In genomic region chr5:88508555-88508954, GRCm38 (mm10) we compare ENCODE assay signal across 28 mouse cellular contexts. TPM values are rescaled to one million over a fixed set of nuclear protein-coding genes. Genes with fewer than 3 reads are reported as not detected.
DNase-seq lines count a peak whose midpoint lies in the region; ATAC-seq lines count a peak whose summit lies in the region.
"Had no signal": no experiment of that assay in that cellular context is flagged by ENCODE, and none has a peak within 500 bp of the region (broad histone marks: within the 10 kb centered on the region; RNA-seq: fewer than 3 reads in every experiment).

No protein-coding gene starts in this region.

- peak; percentile 14 for DNase-seq in 416B (ENCODE audit: low read depth)
- DNase-seq in cerebellum, adult 9-11 months = no peak
- DNase-seq in adrenal gland, postnatal 14 days = no peak
- no peak for DNase-seq in thymus, postnatal 4 days
- DNase-seq: cerebellum, adult 2 months; gastrocnemius, postnatal 10 days; kidney, adult 18-20 months; kidney, postnatal 10 days; liver, embryonic 13.5 days; lung, embryonic 14.5 days; lung, postnatal 36 days; right cerebral cortex, postnatal 14 days; spleen, adult 18-20 months; thymus, postnatal 14 days had no signal

- no peak overlapping the region for H3K27ac ChIP-seq in hindbrain, embryonic 12.5 days
- H3K27ac ChIP-seq: forebrain, embryonic 15.5 days; liver, embryonic 13.5 days; midbrain, embryonic 10.5 days; neural tube, embryonic 15.5 days had no signal

- H3K4me2 ChIP-seq in hindbrain, embryonic 12.5 days (replicated peaks) = no peak overlapping the region
- H3K4me2 ChIP-seq: forebrain, embryonic 15.5 days; heart, embryonic 11.5 days; liver, embryonic 13.5 days; lung, embryonic 14.5 days; neural tube, embryonic 15.5 days had no signal

- no peak overlapping the region for H3K9ac ChIP-seq in hindbrain, embryonic 12.5 days
- H3K9ac ChIP-seq: forebrain, embryonic 15.5 days; liver, embryonic 13.5 days; lung, embryonic 14.5 days; neural tube, embryonic 15.5 days had no signal

- no peaks in the 10 kb centered on the region for H3K27me3 ChIP-seq in hindbrain, embryonic 12.5 days
- H3K27me3 ChIP-seq: forebrain, embryonic 15.5 days; liver, embryonic 13.5 days; neural tube, embryonic 15.5 days had no signal

- no peak overlapping the region for H3K4me3 ChIP-seq in hindbrain, embryonic 12.5 days
- H3K4me3 ChIP-seq: forebrain, embryonic 15.5 days; liver, embryonic 13.5 days; midbrain, embryonic 10.5 days; neural tube, embryonic 15.5 days had no signal

- no peaks in the 10 kb centered on the region for H3K9me3 ChIP-seq in hindbrain, embryonic 12.5 days (replicated peaks)
- H3K9me3 ChIP-seq: forebrain, embryonic 15.5 days; liver, embryonic 13.5 days; midbrain, embryonic 10.5 days; neural tube, embryonic 15.5 days had no signal

- H3K36me3 ChIP-seq in hindbrain, embryonic 12.5 days = no peaks in the 10 kb centered on the region
- H3K36me3 ChIP-seq: forebrain, embryonic 15.5 days; liver, embryonic 13.5 days; midbrain, embryonic 10.5 days; neural tube, embryonic 15.5 days had no signal

- peak; percentile 45 for ATAC-seq in CD4-positive, CD25-positive, alpha-beta regulatory T cell, adult 4 months
- ATAC-seq in granulocyte monocyte progenitor cell, adult 5-6 weeks (replicated peaks; ENCODE audit: poor library complexity, severe bottlenecking) = peak; percentile 97
- ATAC-seq in monocyte, adult 5-6 weeks (replicated peaks; ENCODE audit: insufficient number of reproducible peaks, low FRiP score, low TSS enrichment, poor library complexity, severe bottlenecking) = peak; percentile 89
- no peak for ATAC-seq in hindbrain, embryonic 12.5 days (ENCODE audit: low FRiP score)
- ATAC-seq: forebrain, embryonic 15.5 days had no signal

- 63% methylated on average over 1 of the region's 1 CpGs for WGBS in hindbrain, embryonic 12.5 days

- H3K4me1 ChIP-seq in hindbrain, embryonic 12.5 days = no peaks in the 10 kb centered on the region
- H3K4me1 ChIP-seq: forebrain, embryonic 15.5 days; liver, embryonic 13.5 days; midbrain, embryonic 10.5 days; neural tube, embryonic 15.5 days had no signal

RNA-seq across cellular contexts. Expression of gene Jchain, which starts 19.1 kb away (rescaled TPM):
- 1 to 10 TPM in 1 of 2 experiments, not detected in 1; 5.6 TPM for polyA plus RNA-seq in CD4-positive, CD25-positive, alpha-beta regulatory T cell, adult 4 months (2017; shearing (Covaris generic))
- total RNA-seq in granulocyte monocyte progenitor cell, adult 5-6 weeks (2014; fragmentation: Nextera tagmentation) = 1.8 TPM in 1 of 2 replicates, not detected in the other
- total RNA-seq in granulocyte monocyte progenitor cell, adult 5-6 weeks (2017) = 0.43 and 1.5 TPM in 2 replicates
- 227 to 282 TPM (median 255 TPM) in 3 replicates for total RNA-seq in monocyte, adult 5-6 weeks (2017)
- total RNA-seq in adrenal gland, postnatal 14 days (2021) = 0.98 and 1.5 TPM in 2 replicates
- 0.27 and 0.35 TPM in 2 replicates for polyA plus RNA-seq in hindbrain, embryonic 12.5 days (2016; fragmentation: Nextera tagmentation; extraction: Ambion mirVana)
- polyA plus RNA-seq: C2C12; heart, embryonic 11.5 days; hindbrain, embryonic 11.5 days; lung, embryonic 14.5 days had no signal

RNA-seq across cellular contexts. Expression of gene Enam, which starts 20.8 kb away (rescaled TPM):
- polyA plus RNA-seq in CD4-positive, CD25-positive, alpha-beta regulatory T cell, adult 4 months (2017; shearing (Covaris generic)) = not detected
- not detected in 2 replicates for total RNA-seq in granulocyte monocyte progenitor cell, adult 5-6 weeks (2014; fragmentation: Nextera tagmentation)
- not detected in 2 replicates for total RNA-seq in granulocyte monocyte progenitor cell, adult 5-6 weeks (2017)
- not detected in 3 replicates for total RNA-seq in monocyte, adult 5-6 weeks (2017)
- total RNA-seq in adrenal gland, postnatal 14 days (2021) = not detected in 2 replicates
- polyA plus RNA-seq in hindbrain, embryonic 12.5 days (2016; fragmentation: Nextera tagmentation; extraction: Ambion mirVana) = not detected in 2 replicates
- total RNA-seq: adrenal gland, postnatal 4 days; gastrocnemius, postnatal 10 days; layer of hippocampus, postnatal 14 days; midbrain, postnatal 0 days had no signal
- polyA plus RNA-seq: C2C12; cerebellum, adult 2 months; forebrain, embryonic 15.5 days; heart, embryonic 11.5 days; heart, postnatal 0 days; hindbrain, embryonic 11.5 days; liver, embryonic 13.5 days; lung, embryonic 14.5 days; midbrain, embryonic 10.5 days; midbrain, postnatal 0 days; neural tube, embryonic 15.5 days had no signal

RNA-seq across cellular contexts. Expression of gene Utp3, which starts 45.7 kb away (rescaled TPM):
- polyA plus RNA-seq in CD4-positive, CD25-positive, alpha-beta regulatory T cell, adult 4 months (2017; shearing (Covaris generic)) = 10 to 100 TPM; 86.6 to 93.0 TPM
- 65.6 and 68.8 TPM in 2 replicates for total RNA-seq in granulocyte monocyte progenitor cell, adult 5-6 weeks (2014; fragmentation: Nextera tagmentation)
- total RNA-seq in granulocyte monocyte progenitor cell, adult 5-6 weeks (2017) = 57.5 and 59.9 TPM in 2 replicates
- total RNA-seq in monocyte, adult 5-6 weeks (2017) = 68.4 to 86.2 TPM (median 73.0 TPM) in 3 replicates
- 34.8 and 43.2 TPM in 2 replicates for total RNA-seq in adrenal gland, postnatal 14 days (2021)
- polyA plus RNA-seq in hindbrain, embryonic 12.5 days (2016; fragmentation: Nextera tagmentation; extraction: Ambion mirVana) = 60.9 and 62.7 TPM in 2 replicates

RNA-seq across cellular contexts. Expression of gene Ambn, which starts 52.8 kb away (rescaled TPM):
- under 1 TPM in 1 of 2 experiments, not detected in 1; 0.17 TPM for polyA plus RNA-seq in CD4-positive, CD25-positive, alpha-beta regulatory T cell, adult 4 months (2017; shearing (Covaris generic))
- total RNA-seq in granulocyte monocyte progenitor cell, adult 5-6 weeks (2014; fragmentation: Nextera tagmentation) = not detected in 2 replicates
- not detected in 2 replicates for total RNA-seq in granulocyte monocyte progenitor cell, adult 5-6 weeks (2017)
- not detected in 3 replicates for total RNA-seq in monocyte, adult 5-6 weeks (2017)
- not detected in 2 replicates for total RNA-seq in adrenal gland, postnatal 14 days (2021)
- polyA plus RNA-seq in hindbrain, embryonic 12.5 days (2016; fragmentation: Nextera tagmentation; extraction: Ambion mirVana) = not detected in 2 replicates
- total RNA-seq: adrenal gland, postnatal 4 days; gastrocnemius, postnatal 10 days; layer of hippocampus, postnatal 14 days; midbrain, postnatal 0 days had no signal
- polyA plus RNA-seq: C2C12; cerebellum, adult 2 months; heart, embryonic 11.5 days; heart, postnatal 0 days; hindbrain, embryonic 11.5 days; liver, embryonic 13.5 days; lung, embryonic 14.5 days; neural tube, embryonic 15.5 days had no signal

RNA-seq across cellular contexts. Expression of gene Rufy3, which starts 56.3 kb away (rescaled TPM):
- polyA plus RNA-seq in CD4-positive, CD25-positive, alpha-beta regulatory T cell, adult 4 months (2017; shearing (Covaris generic)) = 1 to 10 TPM; 2.6 to 3.2 TPM
- total RNA-seq in granulocyte monocyte progenitor cell, adult 5-6 weeks (2014; fragmentation: Nextera tagmentation) = 7.4 and 12.7 TPM in 2 replicates
- 12.7 and 15.3 TPM in 2 replicates for total RNA-seq in granulocyte monocyte progenitor cell, adult 5-6 weeks (2017)
- total RNA-seq in monocyte, adult 5-6 weeks (2017) = 27.2 to 35.3 TPM (median 32.9 TPM) in 3 replicates
- 24.2 and 30.6 TPM in 2 replicates for total RNA-seq in adrenal gland, postnatal 14 days (2021)
- polyA plus RNA-seq in hindbrain, embryonic 12.5 days (2016; fragmentation: Nextera tagmentation; extraction: Ambion mirVana) = 229 and 258 TPM in 2 replicates

Comparison
In these comparisons a context has a peak if more than half of its experiments do, and no peak if none do; other contexts are left out.
1. RNA of gene Jchain, which starts 19.1 kb away (total RNA-seq): 227 to 282 TPM in monocyte, adult 5-6 weeks; 0.98 to 1.5 TPM in adrenal gland, postnatal 14 days and 0.43 to 1.8 TPM in granulocyte monocyte progenitor cell, adult 5-6 weeks; every median in the first group is over 10 times any median in the second.